Mouse (Mus musculus) C2C12 (cell line): Measurements from ENCODE around the gene Pigk. TPM values are rescaled to one million over a fixed set of nuclear protein-coding genes. Genes with fewer than 3 reads are reported as not detected.

Experiments used
- H3K27me3 ChIP-seq: one replicate; pipeline ENCODE4 v1.6.1; 2011; ENCODE audit not compliant: control insufficient read depth, insufficient read depth, insufficient read length
- H3K36me3 ChIP-seq: one replicate; pipeline ENCODE4 v1.6.1; 2011; ENCODE audit not compliant: control insufficient read depth, insufficient read depth
- H3K4me3 ChIP-seq: one replicate; pipeline ENCODE4 v1.5.1; 2011; ENCODE audit warnings: mild to moderate bottlenecking, control low read depth; ENCODE audit not compliant: poor library complexity, insufficient read depth, severe bottlenecking
- H3K79me2 ChIP-seq: one replicate; pipeline ENCODE4 v1.6.1; 2011; ENCODE audit not compliant: control insufficient read depth, insufficient read depth
- H3K79me3 ChIP-seq: one replicate; pipeline ENCODE4 v1.6.1; 2011; ENCODE audit warnings: low read depth, control low read depth
- H3ac ChIP-seq: one replicate; pipeline ENCODE3; 2011; ENCODE audit warnings: low read depth; ENCODE audit not compliant: control insufficient read depth, insufficient read length
- CEBPB ChIP-seq: IDR thresholded peaks from one replicate; pipeline ENCODE4 v1.6.1; 2011; ENCODE audit warnings: low read depth, mild to moderate bottlenecking, control low read depth, moderate library complexity
- CTCF ChIP-seq: IDR thresholded peaks from one replicate; pipeline ENCODE4 v1.5.1; 2011; ENCODE audit not compliant: control insufficient read depth, insufficient read depth, insufficient read length
- FOSL1 ChIP-seq: IDR thresholded peaks from one replicate; pipeline ENCODE4 v1.8.0; 2011; ENCODE audit warnings: mild to moderate bottlenecking, low read length; ENCODE audit not compliant: poor library complexity, insufficient read depth, severe bottlenecking
- MAX ChIP-seq: IDR thresholded peaks from one replicate; pipeline ENCODE4 v1.6.1; 2011; ENCODE audit warnings: mild to moderate bottlenecking, control low read depth
- MYOD1 ChIP-seq: IDR thresholded peaks from one replicate; pipeline ENCODE4 v1.6.1; 2011; ENCODE audit warnings: low read depth; ENCODE audit not compliant: control insufficient read depth, insufficient read length
- MYOG ChIP-seq: IDR thresholded peaks from one replicate; pipeline ENCODE4 v1.6.1; 2011; ENCODE audit not compliant: control insufficient read depth, insufficient read length; ENCODE audit errors: extremely low read depth
- USF1 ChIP-seq: IDR thresholded peaks from one replicate; pipeline ENCODE4 v1.6.1; 2011; ENCODE audit warnings: low read depth, mild to moderate bottlenecking, control low read depth, moderate library complexity
- polyA plus RNA-seq: library from polyadenylated mRNA; unstranded; fragments of >200 nt; fragmentation: generic; extraction: Trizol; gene quantifications from one replicate; pipeline ENCODE4 v1.2.1, GENCODE M21; 2012; ENCODE audit warnings: missing spikeins

Pigk gene
- polyA plus RNA-seq, 1 experiment, result 13.1 TPM

DNA sequence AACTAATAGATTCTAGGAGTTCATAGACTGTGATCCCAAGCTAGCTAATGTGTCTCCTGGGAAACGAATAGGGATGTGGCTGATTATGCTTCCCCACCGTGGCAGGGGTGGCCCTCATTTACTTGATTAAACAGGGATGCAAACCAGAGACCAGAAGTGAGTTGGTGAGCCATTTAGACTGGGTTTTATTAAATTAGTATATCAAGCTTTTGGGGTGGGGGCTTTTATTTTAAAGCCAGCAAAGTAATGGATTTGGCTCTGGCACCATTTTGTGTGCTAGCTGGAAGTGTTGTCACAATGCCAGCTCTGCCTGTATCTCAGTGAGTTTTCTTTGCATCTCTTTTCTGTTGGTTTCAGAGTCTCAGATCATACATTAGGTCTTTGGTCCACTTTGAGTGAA, 43.0 kb downstream of the Pigk start:
- Histone ChIP-seq H3K79me2 (no peaks in the 10 kb centered on the region), H3ac (no peak overlapping the region), H3K79me3 (peaks cover 2% of the 10 kb centered on the region), H3K36me3 (peaks cover 5% of the 10 kb centered on the region), H3K4me3 (no peak overlapping the region), H3K27me3 (no peaks in the 10 kb centered on the region)
- TF ChIP-seq CEBPB, result no peak
- TF ChIP-seq USF1, result no peak
- no peak for TF ChIP-seq MYOD1
- no peak for TF ChIP-seq FOSL1
- TF ChIP-seq CTCF, result no peak
- TF ChIP-seq MYOG, result no peak
- TF ChIP-seq MAX, result no peak

DNA sequence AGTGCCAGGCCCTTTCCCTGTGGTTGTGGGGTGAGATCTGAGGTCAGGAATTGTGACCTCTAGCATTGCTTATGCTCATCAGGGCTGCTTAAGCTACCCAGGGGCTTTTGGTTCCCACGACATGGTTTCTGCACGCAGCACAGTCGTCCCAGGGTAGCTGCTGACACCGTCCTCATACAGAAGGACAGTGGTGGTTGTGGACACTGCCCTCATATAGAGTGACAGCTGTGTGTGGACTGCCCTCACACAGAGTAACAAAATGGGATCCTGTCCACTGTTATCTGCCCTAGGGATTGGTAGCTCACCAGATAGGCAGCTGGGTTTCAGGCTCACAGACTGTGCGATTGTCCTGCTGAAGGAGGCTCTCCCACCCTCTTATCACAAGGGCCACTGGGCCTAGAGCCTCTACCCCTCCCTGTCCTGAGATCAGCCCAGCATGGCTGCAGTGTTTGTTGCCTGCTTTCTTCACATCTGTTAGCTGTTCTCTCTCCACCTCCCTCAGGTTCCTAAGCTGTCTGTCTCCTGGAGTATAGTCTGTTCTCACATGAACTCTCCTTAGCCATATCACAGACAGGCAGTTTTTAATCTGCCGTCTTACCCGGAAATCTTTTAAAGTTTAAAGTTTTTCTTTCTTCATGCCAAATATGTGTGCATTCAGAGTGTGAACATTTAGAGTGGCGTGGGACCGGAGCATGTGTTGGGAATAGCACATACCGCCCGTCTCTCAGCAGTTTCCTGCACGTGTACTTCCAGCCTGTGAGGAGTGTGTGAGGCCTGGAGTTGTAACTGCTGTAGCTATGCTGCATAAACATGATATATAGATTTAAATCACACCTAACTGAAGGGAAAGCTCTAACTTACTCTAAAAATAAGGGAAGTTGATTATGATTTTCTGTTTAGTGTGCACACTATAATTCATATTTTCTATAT, 43.8 kb downstream of the Pigk start:
- Histone ChIP-seq H3K36me3 (no peaks in the 10 kb centered on the region), H3K27me3 (no peaks in the 10 kb centered on the region), H3K79me2 (no peaks in the 10 kb centered on the region), H3K4me3 (no peak overlapping the region), H3ac (peak overlapping the region; percentile 14), H3K79me3 (no peaks in the 10 kb centered on the region)
- TF ChIP-seq USF1 (no peak), MYOD1 (peak; percentile 4)

DNA sequence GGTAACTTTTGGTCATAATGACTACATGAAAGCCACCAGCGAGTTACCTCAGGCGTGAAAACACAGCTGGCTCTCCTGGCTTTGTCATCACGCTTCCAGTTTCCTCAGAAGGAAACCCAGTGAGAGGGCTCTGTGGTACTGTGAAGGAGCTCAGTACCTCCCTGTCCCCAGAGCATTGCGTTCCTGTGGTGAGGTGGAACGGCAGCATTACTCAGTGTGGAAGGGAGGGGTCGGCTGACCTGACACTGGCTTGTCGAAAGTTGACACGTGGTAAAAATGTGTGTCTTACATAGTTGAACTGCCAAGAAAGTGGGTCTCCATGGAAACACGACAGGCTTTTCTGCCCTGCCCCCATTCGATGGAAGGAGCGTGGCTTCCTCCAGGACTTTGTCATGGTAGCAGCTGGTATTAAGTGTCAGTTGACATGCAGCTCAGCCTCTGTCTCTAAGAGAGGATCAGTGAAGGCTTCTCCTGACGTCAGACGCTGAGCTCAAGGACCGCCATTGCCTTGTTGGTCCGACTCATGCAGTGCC, 44.7 kb downstream of the Pigk start:
- H3K79me3 ChIP-seq, result no peaks in the 10 kb centered on the region
- H3ac ChIP-seq, result no peak overlapping the region
- no peaks in the 10 kb centered on the region for H3K79me2 ChIP-seq
- no peak for TF ChIP-seq CTCF
- no peak for TF ChIP-seq CEBPB
- peak; percentile 66 for TF ChIP-seq MYOD1
- TF ChIP-seq MYOG, result no peak
- peak; percentile 47 for TF ChIP-seq USF1
- peak; percentile 86 for TF ChIP-seq MAX
- TF ChIP-seq FOSL1, result no peak
- H3K4me3 ChIP-seq, result no peak overlapping the region
- no peaks in the 10 kb centered on the region for H3K36me3 ChIP-seq
- no peaks in the 10 kb centered on the region for H3K27me3 ChIP-seq

DNA sequence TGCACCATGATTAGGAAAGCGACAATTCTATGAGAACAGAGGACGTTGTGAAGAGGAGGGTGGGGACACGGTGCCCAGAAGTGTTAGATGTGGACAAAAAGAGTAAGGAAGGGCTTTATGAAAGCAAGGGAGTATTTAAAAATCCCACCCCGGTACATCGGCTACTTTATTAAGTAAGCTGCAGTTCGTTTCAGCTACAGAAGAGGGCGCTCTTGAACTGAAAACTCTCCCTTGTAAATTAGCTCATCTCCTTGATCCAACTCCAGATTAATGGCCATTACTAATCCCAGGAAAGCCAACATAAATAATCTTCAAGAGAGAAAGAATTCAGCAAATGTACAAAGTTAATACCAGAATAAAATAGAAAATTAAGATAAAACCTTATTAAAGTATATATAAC, 47.2 kb downstream of the Pigk start:
- H3K79me2 ChIP-seq, result no peaks in the 10 kb centered on the region
- TF ChIP-seq CTCF (no peak), FOSL1 (no peak), MAX (no peak), MYOG (no peak), CEBPB (no peak), USF1 (no peak), MYOD1 (no peak)
- no peaks in the 10 kb centered on the region for H3K36me3 ChIP-seq
- no peaks in the 10 kb centered on the region for H3K79me3 ChIP-seq
- H3K27me3 ChIP-seq, result no peaks in the 10 kb centered on the region
- no peak overlapping the region for H3K4me3 ChIP-seq
- H3ac ChIP-seq, result no peak overlapping the region

DNA sequence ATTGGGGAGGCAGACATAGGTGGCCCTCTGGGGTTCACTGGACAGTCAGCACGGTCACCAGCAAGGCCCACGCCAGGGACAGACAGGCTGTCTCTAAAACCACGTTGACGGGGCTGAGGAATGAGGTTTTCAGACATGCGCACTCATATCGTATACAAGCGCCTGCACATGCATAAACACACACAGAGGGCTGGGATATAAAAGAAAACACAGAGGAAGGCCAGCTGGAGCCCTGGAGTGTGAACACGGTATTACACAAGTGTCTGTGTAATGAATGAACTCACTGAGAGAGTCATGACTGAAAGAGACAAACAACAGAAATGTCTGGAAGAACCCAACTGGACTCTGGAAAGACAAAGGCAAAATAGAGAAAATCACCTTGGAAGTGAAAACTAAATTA, 47.8 kb downstream of the Pigk start:
- Histone ChIP-seq H3K79me2 (no peaks in the 10 kb centered on the region), H3K79me3 (no peaks in the 10 kb centered on the region), H3K36me3 (no peaks in the 10 kb centered on the region), H3K4me3 (no peak overlapping the region), H3ac (no peak overlapping the region), H3K27me3 (no peaks in the 10 kb centered on the region)
- TF ChIP-seq CTCF (no peak), USF1 (no peak), MYOG (no peak), FOSL1 (no peak), MYOD1 (no peak), CEBPB (no peak), MAX (no peak)

DNA sequence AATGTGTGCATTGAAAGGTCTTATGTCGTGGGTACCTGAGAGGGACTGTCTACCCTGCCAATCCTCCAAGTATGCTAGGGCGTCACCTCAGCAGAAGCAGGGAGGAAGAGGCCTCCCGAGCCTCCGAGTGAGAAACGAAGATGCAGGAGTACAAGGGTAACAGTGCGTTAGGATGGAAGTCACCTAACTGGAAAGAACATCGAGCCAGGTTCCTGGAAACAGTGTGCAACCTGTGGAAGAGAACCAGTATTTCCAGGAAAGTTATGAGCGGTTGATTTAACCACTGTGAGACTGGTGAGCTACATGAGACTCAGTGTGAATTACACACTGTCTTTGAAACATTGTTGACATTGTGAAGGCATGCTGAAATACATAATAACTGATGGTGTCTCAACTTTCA, 48.4 kb downstream of the Pigk start:
- H3K36me3 ChIP-seq, result no peaks in the 10 kb centered on the region
- H3K4me3 ChIP-seq, result no peak overlapping the region
- TF ChIP-seq FOSL1 (no peak), USF1 (no peak)
- no peaks in the 10 kb centered on the region for H3K79me3 ChIP-seq
- H3ac ChIP-seq, result no peak overlapping the region
- H3K79me2 ChIP-seq, result no peaks in the 10 kb centered on the region
- no peaks in the 10 kb centered on the region for H3K27me3 ChIP-seq
